ENCODE assay signal across 28 mouse cellular contexts in genomic region chr6:51302240-51302639, GRCm38 (mm10).
"Had no signal": no experiment of that assay in that cellular context is flagged by ENCODE, and none has a peak within 500 bp of the region (broad histone marks: within the 10 kb centered on the region; RNA-seq: fewer than 3 reads in every experiment).

No protein-coding gene starts in this region.

- H3K9ac ChIP-seq: embryonic facial prominence, embryonic 12.5 days; embryonic facial prominence, embryonic 13.5 days; embryonic facial prominence, embryonic 15.5 days; forebrain, embryonic 12.5 days; forebrain, embryonic 13.5 days; forebrain, embryonic 15.5 days; forebrain, postnatal 0 days had no signal

- H3K36me3 ChIP-seq: embryonic facial prominence, embryonic 10.5 days; embryonic facial prominence, embryonic 12.5 days; embryonic facial prominence, embryonic 13.5 days; embryonic facial prominence, embryonic 15.5 days; forebrain, embryonic 10.5 days; forebrain, embryonic 12.5 days; forebrain, embryonic 15.5 days had no signal

- ATAC-seq: forebrain, embryonic 13.5 days; forebrain, embryonic 14.5 days; forebrain, embryonic 15.5 days; forebrain, embryonic 16.5 days; forebrain, postnatal 0 days had no signal

- H3K27ac ChIP-seq: embryonic facial prominence, embryonic 10.5 days; embryonic facial prominence, embryonic 12.5 days; embryonic facial prominence, embryonic 13.5 days; embryonic facial prominence, embryonic 15.5 days; forebrain, embryonic 10.5 days; forebrain, embryonic 12.5 days; forebrain, embryonic 13.5 days; forebrain, embryonic 15.5 days; gastrocnemius, adult 2 months; heart, adult 2 months had no signal

- H3K27me3 ChIP-seq: embryonic facial prominence, embryonic 15.5 days; forebrain, embryonic 12.5 days; forebrain, embryonic 13.5 days; forebrain, embryonic 15.5 days had no signal

- H3K4me3 ChIP-seq: embryonic facial prominence, embryonic 10.5 days; embryonic facial prominence, embryonic 12.5 days; embryonic facial prominence, embryonic 13.5 days; embryonic facial prominence, embryonic 15.5 days; erythroblast, embryonic 14.5 days; forebrain, embryonic 10.5 days; forebrain, embryonic 12.5 days; forebrain, embryonic 13.5 days; forebrain, embryonic 15.5 days; gastrocnemius, adult 2 months; heart, adult 2 months had no signal

- H3K4me2 ChIP-seq: embryonic facial prominence, embryonic 12.5 days; embryonic facial prominence, embryonic 13.5 days; embryonic facial prominence, embryonic 15.5 days; forebrain, embryonic 12.5 days; forebrain, embryonic 13.5 days; forebrain, embryonic 15.5 days had no signal

- DNase-seq: cerebellum, adult 18-20 months; cerebellum, adult 2 months; cerebellum, adult 8-10 months; cerebellum, adult 9-10 months; cerebellum, adult 9-11 months; cerebellum, postnatal 10 days; cerebellum, postnatal 14 days; cerebellum, postnatal 25 days; cerebellum, postnatal 36 days; embryo, embryonic 11 days; forebrain, postnatal 0 days; gastrocnemius, adult 2 months; gastrocnemius, postnatal 10 days; gastrocnemius, postnatal 14 days; gastrocnemius, postnatal 25 days; gastrocnemius, postnatal 36 days; heart, adult 2 months had no signal

- H3K9me3 ChIP-seq: forebrain, embryonic 12.5 days; forebrain, embryonic 15.5 days had no signal

- H3K4me1 ChIP-seq: embryonic facial prominence, embryonic 10.5 days; embryonic facial prominence, embryonic 12.5 days; embryonic facial prominence, embryonic 13.5 days; embryonic facial prominence, embryonic 15.5 days; forebrain, embryonic 10.5 days; forebrain, embryonic 12.5 days; forebrain, embryonic 13.5 days; forebrain, embryonic 15.5 days had no signal
